Mouse (Mus musculus) intestine, embryonic 15.5 days (tissue): ENCODE measurements around the gene Irf2. TPM values are rescaled to one million over a fixed set of nuclear protein-coding genes. Genes with fewer than 3 reads are reported as not detected.

Experiments
- ATAC-seq: fragments of 200-750 bp; cut with Nextera tagmentation; 2 replicates; pipeline ENCODE4 v1.8.0; 2017; ENCODE audit warnings: moderate TSS enrichment, moderate library complexity
- H3K27ac ChIP-seq: fragments of 300-500 bp; sonication (generic); 2 replicates; pipeline ENCODE4 v1.5.1; 2015; ENCODE audit warnings: mild to moderate bottlenecking, inconsistent platforms
- H3K27me3 ChIP-seq: fragments of 300-500 bp; sonication (generic); replicated peaks from 2 replicates; pipeline ENCODE4 v1.6.1; 2015; ENCODE audit warnings: inconsistent platforms
- H3K36me3 ChIP-seq: fragments of 300-500 bp; sonication (generic); 2 replicates; pipeline ENCODE4 v1.6.1; 2015; ENCODE audit warnings: inconsistent platforms
- H3K4me1 ChIP-seq: fragments of 300-500 bp; sonication (generic); replicated peaks from 2 replicates; pipeline ENCODE4 v1.6.1; 2015; ENCODE audit warnings: inconsistent platforms
- H3K4me2 ChIP-seq: fragments of 300-500 bp; sonication (generic); replicated peaks from 2 replicates; pipeline ENCODE4 v1.6.1; 2015; ENCODE audit warnings: mild to moderate bottlenecking, inconsistent platforms
- H3K4me3 ChIP-seq: fragments of 300-500 bp; sonication (generic); replicated peaks from 2 replicates; pipeline ENCODE4 v1.5.1; 2015; ENCODE audit warnings: inconsistent platforms
- H3K9ac ChIP-seq: fragments of 300-500 bp; sonication (generic); 2 replicates; pipeline ENCODE4 v1.6.1; 2015; ENCODE audit warnings: inconsistent platforms
- H3K9me3 ChIP-seq: fragments of 300-500 bp; sonication (generic); 2 replicates; pipeline ENCODE4 v1.6.1; 2016; ENCODE audit warnings: inconsistent platforms
- WGBS: fragments of 180-500 bp; shearing (Covaris S2); methylation state at CpG from one replicate; pipeline ENCODE4 v1.1.7; 2015; 5-methylcytosine and 5-hydroxymethylcytosine counted together
- polyA plus RNA-seq: library from polyadenylated mRNA; unstranded; fragments of >200 nt; fragmentation: Nextera tagmentation; extraction: Ambion mirVana; gene quantifications from 2 replicates; pipeline ENCODE4 v1.2.1, GENCODE M21; 2015

Gene Irf2
- polyA plus RNA-seq, 1 experiment from 2014 or later: 34.7 TPM

DNA sequence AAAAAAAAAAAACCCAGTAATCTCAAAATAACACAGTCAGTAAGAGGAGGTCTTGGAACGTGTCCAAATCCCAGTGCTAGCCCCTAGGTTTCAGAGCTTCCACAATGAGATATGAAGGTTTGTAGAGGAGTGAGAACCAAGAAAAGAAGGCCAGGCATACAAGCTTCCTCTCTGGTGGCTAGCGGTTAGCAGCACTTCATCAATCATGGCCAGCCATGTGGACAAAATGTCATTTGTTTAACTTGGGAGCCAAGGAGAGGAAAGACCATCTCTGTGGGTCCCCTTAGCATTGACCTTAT is 79.4 kb downstream of the Irf2 start:
- no peak overlapping the region for H3K4me3 ChIP-seq
- peaks cover 7% of the 10 kb centered on the region; the same call in 1 of the 2 replicates for H3K4me1 ChIP-seq
- no peaks in the 10 kb centered on the region for H3K9me3 ChIP-seq
- H3K27ac ChIP-seq: no peak overlapping the region
- H3K9ac ChIP-seq: no peak overlapping the region
- no peaks in the 10 kb centered on the region for H3K27me3 ChIP-seq
- peaks cover 6% of the 10 kb centered on the region for H3K36me3 ChIP-seq
- 59% methylated on average over 2 of the region's 2 CpGs for WGBS
- ATAC-seq: no peak
- H3K4me2 ChIP-seq: no peak overlapping the region

DNA sequence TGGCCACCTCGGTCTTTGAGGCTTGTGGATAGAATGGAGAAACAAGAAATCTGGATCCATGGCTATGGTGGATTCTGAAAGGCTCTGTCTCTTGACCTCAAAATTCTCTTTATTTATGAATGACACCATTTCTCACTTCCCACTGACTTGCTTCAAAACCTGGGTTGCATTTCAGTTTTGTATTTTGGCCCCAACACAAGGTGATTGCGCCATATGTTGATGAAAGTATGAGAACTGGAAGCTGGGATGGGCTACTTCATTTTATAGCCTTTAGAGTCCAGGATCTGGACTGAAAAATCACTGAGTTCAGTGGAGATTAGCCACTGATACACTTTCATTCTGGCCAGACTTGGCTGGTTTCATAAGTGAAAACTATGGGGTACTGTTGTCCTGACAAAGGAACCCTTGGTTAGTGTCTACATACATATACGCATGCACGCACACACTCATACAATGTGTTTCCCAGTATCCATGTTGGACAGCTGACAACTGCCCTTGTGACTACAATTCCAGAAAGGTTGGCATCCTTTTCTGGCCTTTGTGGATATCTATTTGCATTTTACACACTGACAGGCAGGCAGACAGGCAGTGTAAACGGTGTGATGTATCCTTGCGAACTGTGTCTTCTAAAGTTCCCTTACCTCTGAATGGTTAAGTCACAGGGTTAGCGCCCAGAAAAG is 89.3 kb downstream of the Irf2 start:
- Histone ChIP-seq H3K27ac (peak overlapping the region; percentile 74), H3K4me3 (no peak overlapping the region), H3K27me3 (no peaks in the 10 kb centered on the region), H3K4me1 (peaks cover 12% of the 10 kb centered on the region), H3K9ac (no peak overlapping the region), H3K9me3 (no peaks in the 10 kb centered on the region), H3K36me3 (peaks cover 1% of the 10 kb centered on the region; the same call in 1 of the 2 replicates), H3K4me2 (peak overlapping the region; percentile 15; the same call in 1 of the 2 replicates)
- peak; percentile 10; the same call in 1 of the 2 replicates for ATAC-seq
- WGBS: 84% methylated on average over 7 of the region's 7 CpGs

DNA sequence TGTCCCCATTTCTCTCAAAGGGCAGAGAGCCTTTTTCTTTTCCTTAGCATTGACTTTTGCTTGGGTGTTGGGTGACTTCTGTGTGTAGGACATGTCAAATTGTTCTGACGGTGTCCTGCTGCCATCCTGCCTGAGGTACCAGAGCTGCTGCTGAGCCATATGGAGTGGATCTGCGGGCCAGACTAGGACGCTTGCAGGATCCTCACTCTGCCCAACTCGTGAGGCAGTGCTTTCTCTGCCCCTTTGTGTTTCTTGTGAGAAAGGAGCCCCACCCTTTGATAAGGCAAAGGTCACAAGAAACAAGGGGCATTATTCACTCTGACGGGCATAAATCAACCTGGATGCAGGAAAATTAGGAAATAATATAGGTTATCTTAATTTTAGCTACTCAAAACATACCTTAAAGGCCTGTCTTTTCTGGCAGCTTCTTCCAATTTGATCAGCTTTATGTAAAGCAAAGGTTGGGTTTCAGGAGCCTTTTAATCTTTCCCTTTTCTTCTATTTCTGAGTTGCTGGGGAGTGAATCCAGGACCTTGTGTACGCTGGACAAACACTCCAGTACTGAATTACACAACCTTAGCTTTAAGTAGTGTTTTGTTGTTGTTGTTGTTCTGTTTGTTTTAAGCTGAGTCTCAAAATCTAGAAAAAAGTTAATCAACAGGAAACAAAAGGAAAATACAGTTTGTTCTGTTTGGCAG is 90.0 kb downstream of the Irf2 start:
- Histone ChIP-seq H3K36me3 (no peaks in the 10 kb centered on the region), H3K27ac (peak overlapping the region; percentile 74), H3K9me3 (no peaks in the 10 kb centered on the region), H3K4me2 (peak overlapping the region; percentile 15; the same call in 1 of the 2 replicates), H3K9ac (no peak overlapping the region; the same call in 1 of the 2 replicates), H3K27me3 (no peaks in the 10 kb centered on the region), H3K4me3 (no peak overlapping the region), H3K4me1 (peaks cover 13% of the 10 kb centered on the region)
- 48% methylated on average over 6 of the region's 6 CpGs for WGBS
- ATAC-seq: peak; percentile 50

DNA sequence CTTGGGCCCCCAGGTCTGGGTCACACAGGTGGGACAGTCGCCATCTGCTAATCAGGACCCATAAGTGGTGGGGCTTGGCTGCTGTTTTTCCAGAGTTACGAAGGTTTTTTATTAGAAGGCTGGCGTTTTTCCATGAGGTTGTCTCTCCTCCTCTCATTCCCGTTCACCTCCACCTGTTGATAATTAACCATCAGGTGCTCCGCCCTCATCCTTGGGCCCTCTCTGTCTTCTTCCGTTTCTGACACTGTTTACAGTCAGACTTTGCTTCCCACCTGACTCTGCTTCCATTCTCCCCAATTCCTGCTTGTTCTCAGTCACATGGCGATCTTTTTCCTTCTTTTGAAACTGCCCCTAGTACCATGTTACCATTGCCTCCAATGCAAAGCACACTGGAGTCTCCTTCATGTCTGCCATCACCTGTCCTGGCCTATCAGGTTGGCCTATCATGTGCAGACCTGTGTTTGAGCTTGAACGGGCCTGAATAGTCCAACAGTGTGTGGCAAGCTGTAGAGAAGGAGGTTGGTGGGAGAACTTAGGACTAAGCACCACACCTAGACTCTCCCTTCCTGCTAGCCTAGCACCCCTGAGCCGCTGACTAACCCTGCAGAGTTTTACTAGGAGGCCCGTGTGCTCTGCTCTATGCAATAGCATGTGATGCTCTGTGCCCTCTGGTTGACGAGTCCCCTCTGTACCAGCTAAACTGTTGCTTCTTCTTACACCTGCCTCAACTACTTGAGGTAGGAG is 90.8 kb downstream of the Irf2 start:
- H3K9me3 ChIP-seq: no peaks in the 10 kb centered on the region
- no peak overlapping the region for H3K4me2 ChIP-seq
- ATAC-seq: peak; percentile 81
- H3K27me3 ChIP-seq: no peaks in the 10 kb centered on the region
- no peak overlapping the region for H3K4me3 ChIP-seq
- no peaks in the 10 kb centered on the region for H3K36me3 ChIP-seq
- peaks cover 13% of the 10 kb centered on the region for H3K4me1 ChIP-seq
- peak overlapping the region; percentile 86 for H3K27ac ChIP-seq
- no peak overlapping the region; the same call in 1 of the 2 replicates for H3K9ac ChIP-seq
- WGBS: 66% methylated on average over 11 of the region's 11 CpGs

DNA sequence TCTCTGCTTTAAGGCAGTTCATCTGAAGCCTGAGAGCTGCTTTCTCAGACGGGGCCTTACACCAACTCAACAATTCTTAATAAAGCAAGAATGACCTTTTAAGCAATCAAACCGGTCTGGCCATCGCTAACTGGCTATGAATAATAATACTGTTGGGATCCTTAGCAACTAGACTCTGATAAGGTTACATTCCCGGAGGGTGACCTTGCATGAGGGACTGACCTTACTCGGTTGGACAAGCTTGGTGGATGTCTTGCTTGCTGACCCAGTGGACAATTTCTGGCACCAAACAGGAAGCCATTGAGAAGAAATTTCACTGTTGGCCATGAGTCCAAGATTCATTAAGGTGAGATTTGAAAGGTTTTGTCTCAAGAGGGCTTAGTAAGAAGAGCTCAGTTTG is 92.4 kb downstream of the Irf2 start:
- 58% methylated on average over 5 of the region's 5 CpGs for WGBS
- no peak overlapping the region for H3K4me2 ChIP-seq
- no peak overlapping the region for H3K4me3 ChIP-seq
- H3K9ac ChIP-seq: no peak overlapping the region
- peaks cover 13% of the 10 kb centered on the region for H3K4me1 ChIP-seq
- no peaks in the 10 kb centered on the region for H3K36me3 ChIP-seq
- H3K9me3 ChIP-seq: no peaks in the 10 kb centered on the region
- H3K27me3 ChIP-seq: no peaks in the 10 kb centered on the region
- no peak for ATAC-seq
- peak overlapping the region; percentile 86 for H3K27ac ChIP-seq

DNA sequence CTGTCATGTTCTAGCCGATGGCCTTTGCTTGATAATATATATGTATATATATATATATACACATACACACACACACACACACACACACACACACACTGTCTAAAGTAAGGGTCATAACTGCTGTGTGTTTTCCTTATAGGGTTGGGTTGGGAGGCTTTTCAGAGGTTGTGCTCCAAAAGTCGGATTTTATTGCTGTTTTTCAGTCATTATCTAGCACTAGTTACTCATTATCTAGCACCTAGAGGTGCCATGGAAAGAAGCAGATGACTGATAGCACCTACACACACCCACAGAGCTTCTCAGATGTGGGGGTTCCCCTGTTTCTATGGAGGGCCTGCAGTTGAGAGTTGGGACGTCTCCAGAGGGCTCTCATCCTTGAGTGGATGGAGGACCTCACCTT is 92.9 kb downstream of the Irf2 start:
- Histone ChIP-seq H3K9me3 (no peaks in the 10 kb centered on the region), H3K4me1 (peaks cover 13% of the 10 kb centered on the region), H3K4me3 (no peak overlapping the region), H3K4me2 (no peak overlapping the region), H3K36me3 (no peaks in the 10 kb centered on the region), H3K27me3 (no peaks in the 10 kb centered on the region), H3K27ac (peak overlapping the region; percentile 86; the same call in 1 of the 2 replicates), H3K9ac (no peak overlapping the region)
- ATAC-seq: peak; percentile 66
- WGBS: 52% methylated on average over 3 of the region's 3 CpGs

- no peak overlapping the region for H3K4me3 ChIP-seq
- 67% methylated on average over 4 of the region's 4 CpGs for WGBS
- H3K4me2 ChIP-seq: no peak overlapping the region
- H3K9me3 ChIP-seq: no peaks in the 10 kb centered on the region
- 0 out of 2 replicates have a peak, but pooled peaks cover 3% of the 10 kb centered on the region for H3K36me3 ChIP-seq
- H3K4me1 ChIP-seq: peaks cover 13% of the 10 kb centered on the region
- H3K9ac ChIP-seq: no peak overlapping the region
- H3K27me3 ChIP-seq: no peaks in the 10 kb centered on the region
- H3K27ac ChIP-seq: no peak overlapping the region
- ATAC-seq: no peak
Observed at GRCm38 (mm10) chr8:46833763-46834162, 94.2 kb downstream of the Irf2 start.

- WGBS: 83% methylated on average over 3 of the region's 3 CpGs
Observed at GRCm38 (mm10) chr8:46834440-46834839, 94.9 kb downstream of the Irf2 start.

GRCm38 (mm10) chr8:46836011-46836652 is 96.6 kb downstream of the Irf2 start:
- no peaks in the 10 kb centered on the region for H3K9me3 ChIP-seq
- peaks cover 13% of the 10 kb centered on the region for H3K4me1 ChIP-seq
- no peak for ATAC-seq
- H3K4me3 ChIP-seq: no peak overlapping the region
- no peaks in the 10 kb centered on the region for H3K27me3 ChIP-seq
- WGBS: 87% methylated on average over 8 of the region's 8 CpGs
- no peak overlapping the region for H3K27ac ChIP-seq
- H3K9ac ChIP-seq: no peak overlapping the region
- H3K36me3 ChIP-seq: peaks cover 9% of the 10 kb centered on the region; the same call in 1 of the 2 replicates
- H3K4me2 ChIP-seq: no peak overlapping the region

More at GRCm38 (mm10) chr8:46834440-46834839, 94.9 kb downstream of the Irf2 start:
- no peaks in the 10 kb centered on the region for H3K9me3 ChIP-seq
- no peaks in the 10 kb centered on the region for H3K27me3 ChIP-seq
- no peak for ATAC-seq
- H3K4me2 ChIP-seq: no peak overlapping the region
- H3K36me3 ChIP-seq: 0 out of 2 replicates have a peak, but pooled peaks cover 3% of the 10 kb centered on the region
- peaks cover 13% of the 10 kb centered on the region for H3K4me1 ChIP-seq
- H3K9ac ChIP-seq: no peak overlapping the region
- H3K27ac ChIP-seq: no peak overlapping the region
- no peak overlapping the region for H3K4me3 ChIP-seq

- H3K9me3 ChIP-seq: no peaks in the 10 kb centered on the region
- peaks cover 12% of the 10 kb centered on the region for H3K4me1 ChIP-seq
- no peak overlapping the region for H3K27ac ChIP-seq
- no peak for ATAC-seq
- H3K27me3 ChIP-seq: no peaks in the 10 kb centered on the region
- 75% methylated on average over 5 of the region's 5 CpGs for WGBS
- no peak overlapping the region for H3K4me3 ChIP-seq
- H3K4me2 ChIP-seq: no peak overlapping the region
- H3K9ac ChIP-seq: no peak overlapping the region
- H3K36me3 ChIP-seq: peaks cover 9% of the 10 kb centered on the region
Observed at GRCm38 (mm10) chr8:46836949-46837348, 97.4 kb downstream of the Irf2 start.

DNA sequence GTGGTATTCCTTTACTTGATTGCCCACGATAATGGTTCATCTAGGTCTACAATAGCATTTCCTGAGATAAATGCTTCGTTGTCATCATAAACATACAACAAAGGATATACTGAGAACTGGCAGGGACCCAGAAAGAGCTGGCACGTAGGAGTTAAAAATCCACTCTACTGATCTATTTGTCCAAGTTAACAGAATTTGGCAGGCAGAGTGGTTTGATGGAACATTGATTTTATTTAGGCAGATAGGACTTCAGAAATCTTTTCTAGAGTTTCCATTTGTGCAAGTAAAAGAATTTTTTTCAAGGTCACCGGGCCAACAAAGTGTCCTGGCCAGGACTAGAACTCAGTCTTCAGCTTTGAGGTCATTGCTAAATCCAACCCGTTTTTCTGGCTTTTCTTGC is 98.5 kb downstream of the Irf2 start:
- H3K9ac ChIP-seq: no peak overlapping the region
- no peaks in the 10 kb centered on the region for H3K27me3 ChIP-seq
- H3K36me3 ChIP-seq: peaks cover 9% of the 10 kb centered on the region
- no peak overlapping the region for H3K4me2 ChIP-seq
- no peaks in the 10 kb centered on the region for H3K9me3 ChIP-seq
- H3K27ac ChIP-seq: no peak overlapping the region
- peaks cover 19% of the 10 kb centered on the region for H3K4me1 ChIP-seq
- WGBS: 79% methylated on average over 5 of the region's 5 CpGs
- no peak for ATAC-seq
- H3K4me3 ChIP-seq: no peak overlapping the region

GRCm38 (mm10) chr8:46840390-46840789 is 100.9 kb downstream of the Irf2 start:
- Histone ChIP-seq H3K36me3 (peaks cover 9% of the 10 kb centered on the region), H3K4me3 (no peak overlapping the region), H3K4me2 (no peak overlapping the region), H3K27ac (no peak overlapping the region), H3K9ac (no peak overlapping the region), H3K9me3 (no peaks in the 10 kb centered on the region), H3K4me1 (peaks cover 29% of the 10 kb centered on the region; the same call in 1 of the 2 replicates), H3K27me3 (no peaks in the 10 kb centered on the region)
- ATAC-seq: no peak
- 84% methylated on average over 4 of the region's 4 CpGs for WGBS
